Mouse (Mus musculus): ENCODE data around the gene Wdr34.
"Not testable (repeated sequence)": the region's sequence is repeated elsewhere in the genome, so short reads cannot be mapped to it uniquely, and the experiment has no call there.

Wdr34 gene

GRCm38 (mm10) chr2:30066046-30066901 is 17.6 kb upstream of the Wdr34 start:
- peak; percentile 95 to 98 for DNase-seq

- no peak for DNase-seq
These were observed 15.6 kb upstream of the Wdr34 start for GRCm38 (mm10) chr2:30064298-30064697.

- no peak for DNase-seq
These were observed 15.1 kb upstream of the Wdr34 start for GRCm38 (mm10) chr2:30063791-30064190.

GRCm38 (mm10) chr2:30063235-30063634 is 14.6 kb upstream of the Wdr34 start:
- no peak for DNase-seq

- peak; percentile 62 to 64 for DNase-seq
These were observed 13.8 kb upstream of the Wdr34 start for GRCm38 (mm10) chr2:30062249-30063093.

GRCm38 (mm10) chr2:30061215-30062166 is 12.8 kb upstream of the Wdr34 start:
- peak in 1 of 2 experiments; percentile 36 for DNase-seq

GRCm38 (mm10) chr2:30058418-30058817 is 9.7 kb upstream of the Wdr34 start:
- DNase-seq, result no peak

- DNase-seq, result no peak
These were observed 8.7 kb upstream of the Wdr34 start, which contains the start of gene Set for GRCm38 (mm10) chr2:30057223-30057904. TSS of gene Set (plus strand) at chr2:30057378.

GRCm38 (mm10) chr2:30056736-30057135 is 8.1 kb upstream of the Wdr34 start:
- DNase-seq, result no peak

GRCm38 (mm10) chr2:30055310-30055709 is 6.6 kb upstream of the Wdr34 start:
- DNase-seq, result not testable (repeated sequence)

- DNase-seq, result no peak
These were observed 3.5 kb upstream of the Wdr34 start for GRCm38 (mm10) chr2:30051992-30052761.

GRCm38 (mm10) chr2:30049831-30050230 is 1.1 kb upstream of the Wdr34 start:
- no peak for DNase-seq

GRCm38 (mm10) chr2:30048101-30048501 is 580 bp downstream of the Wdr34 start:
- DNase-seq, result no peak

GRCm38 (mm10) chr2:30047127-30047526 is 1.6 kb downstream of the Wdr34 start:
- no peak for DNase-seq

GRCm38 (mm10) chr2:30044550-30044949 is 4.1 kb downstream of the Wdr34 start:
- no peak for DNase-seq

GRCm38 (mm10) chr2:30042445-30042844 is 6.2 kb downstream of the Wdr34 start:
- peak; percentile 79 to 81 for DNase-seq

GRCm38 (mm10) chr2:30039687-30040086 is 9.0 kb downstream of the Wdr34 start:
- DNase-seq, result no peak

GRCm38 (mm10) chr2:30038370-30038769 is 10.3 kb downstream of the Wdr34 start:
- no peak for DNase-seq

- no peak for DNase-seq
These were observed 10.9 kb downstream of the Wdr34 start for GRCm38 (mm10) chr2:30037762-30038161.

- no peak for DNase-seq
These were observed 15.7 kb downstream of the Wdr34 start for GRCm38 (mm10) chr2:30032957-30033356.

GRCm38 (mm10) chr2:30032244-30032846 is 16.3 kb downstream of the Wdr34 start:
- DNase-seq, result no peak
